Mouse (Mus musculus) E14TG2a.4 (cell line): ENCODE measurements around the gene Pdha2.

ENCODE experiments used
- CTCF ChIP-seq: conservative IDR thresholded peaks from 2 replicates; pipeline ENCODE4 v1.5.1; 2014; ENCODE audit warnings: low read length
- POU5F1 ChIP-seq: IDR thresholded peaks from 2 replicates; pipeline ENCODE4 v1.6.1; 2014; ENCODE audit warnings: low read length, borderline replicate concordance

DNA sequence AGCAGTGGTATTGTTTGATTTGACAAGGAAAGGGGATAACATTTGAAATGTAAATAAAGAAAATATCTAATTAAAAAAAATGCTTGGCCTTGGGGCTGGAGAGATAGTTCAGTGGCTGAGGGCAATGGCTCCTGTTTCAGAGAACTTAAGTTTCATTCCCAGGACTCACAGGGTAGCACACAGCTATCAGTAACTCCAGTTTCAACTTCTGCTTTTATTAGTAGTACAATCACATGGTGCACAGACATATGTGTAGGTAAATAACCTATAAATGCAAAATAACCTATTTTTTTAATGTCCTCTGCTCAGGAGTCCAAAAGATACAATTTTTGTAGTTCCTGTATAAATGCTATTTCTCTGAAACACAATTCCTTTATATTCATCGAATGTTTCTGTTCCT lies 48.4 kb upstream of the Pdha2 start:
- TF ChIP-seq CTCF, result no peak
- TF ChIP-seq POU5F1, result no peak
